Mouse (Mus musculus) kidney, adult 2 months (tissue): Measurements from ENCODE around the gene Nup210. TPM values are rescaled to one million over a fixed set of nuclear protein-coding genes. Genes with fewer than 3 reads are reported as not detected.
A peak's percentile ranks its signal among the peaks of the same experiment; 100 is the strongest.

Experiments used
- DNase-seq: peaks from one replicate; pipeline ENCODE4 v3.0.0; 2021
- H3K27ac ChIP-seq: fragments of 200-500 bp; 2 replicates; pipeline ENCODE4 v1.5.1; 2012; ENCODE audit warnings: low read depth, low read length, control low read depth, inconsistent platforms; ENCODE audit not compliant: insufficient read depth
- H3K27me3 ChIP-seq: fragments of 200-500 bp; replicated peaks from 2 replicates; pipeline ENCODE4 v1.6.1; 2012; ENCODE audit warnings: mild to moderate bottlenecking, moderate library complexity, low read length, inconsistent platforms; ENCODE audit not compliant: control insufficient read depth, insufficient read depth
- H3K36me3 ChIP-seq: fragments of 200-500 bp; 2 replicates; pipeline ENCODE4 v1.6.1; 2012; ENCODE audit warnings: mild to moderate bottlenecking, moderate library complexity, low read length, inconsistent platforms; ENCODE audit not compliant: control insufficient read depth, insufficient read depth
- H3K4me1 ChIP-seq: fragments of 200-500 bp; 2 replicates; pipeline ENCODE4 v1.6.1; 2011; ENCODE audit warnings: low read length; ENCODE audit not compliant: control insufficient read depth, insufficient read depth
- H3K4me3 ChIP-seq: fragments of 200-500 bp; 2 replicates; pipeline ENCODE4 v1.5.1; 2011; ENCODE audit warnings: mild to moderate bottlenecking, low read depth, low read length, control low read depth; ENCODE audit not compliant: insufficient read depth
- CTCF ChIP-seq: fragments of 200-500 bp; conservative IDR thresholded peaks from 2 replicates; pipeline ENCODE4 v1.5.1; 2011; ENCODE audit warnings: low read depth, mild to moderate bottlenecking, control low read depth, low read length, moderate library complexity, mixed read lengths; ENCODE audit not compliant: insufficient read depth, insufficient read length
- POLR2A ChIP-seq: fragments of 200-500 bp; IDR thresholded peaks from one replicate; pipeline ENCODE4 v1.6.1; 2011; ENCODE audit warnings: low read depth, low read length, control low read depth
- WGBS: fragments of 180-500 bp; shearing (Covaris S2); methylation state at CpG from one replicate; pipeline ENCODE4 v1.1.7; 2018; 5-methylcytosine and 5-hydroxymethylcytosine counted together
- polyA plus RNA-seq: library from polyadenylated mRNA; depleted of rRNA; stranded (reverse); fragments of >200 nt; gene quantifications from 2 replicates; pipeline ENCODE4 v1.2.3, GENCODE M21; 2012

The Nup210 gene
- polyA plus RNA-seq, 1 experiment: 18.5 TPM

GRCm38 (mm10) chr6:91120206-91120605 is 3.6 kb upstream of the Nup210 start:
- TF ChIP-seq CTCF: no peak
- no peak for TF ChIP-seq POLR2A
- 71% methylated on average over 2 of the region's 2 CpGs for WGBS
- no peaks in the 10 kb centered on the region for H3K27me3 ChIP-seq
- H3K27ac ChIP-seq: no peak overlapping the region
- no peaks in the 10 kb centered on the region for H3K36me3 ChIP-seq
- DNase-seq: peak; percentile 66
- H3K4me3 ChIP-seq: no peak overlapping the region
- H3K4me1 ChIP-seq: peaks cover 20% of the 10 kb centered on the region; the same call in 1 of the 2 replicates

- DNase-seq: peak; percentile 77
- Histone ChIP-seq H3K36me3 (no peaks in the 10 kb centered on the region), H3K4me1 (peaks cover 13% of the 10 kb centered on the region; the same call in 1 of the 2 replicates), H3K27me3 (no peaks in the 10 kb centered on the region), H3K27ac (no peak overlapping the region), H3K4me3 (no peak overlapping the region)
- TF ChIP-seq CTCF (no peak), POLR2A (no peak)
These were observed 1.9 kb upstream of the Nup210 start for GRCm38 (mm10) chr6:91118526-91118925.

- DNase-seq: no peak
- Histone ChIP-seq H3K27me3 (no peaks in the 10 kb centered on the region), H3K4me3 (peak overlapping the region; percentile 83), H3K36me3 (no peaks in the 10 kb centered on the region), H3K27ac (peak overlapping the region; percentile 5; the same call in 1 of the 2 replicates), H3K4me1 (peaks cover 13% of the 10 kb centered on the region; the same call in 1 of the 2 replicates)
- WGBS: 6% methylated on average over 9 of the region's 9 CpGs
- TF ChIP-seq CTCF (no peak), POLR2A (no peak)
These were observed 520 bp upstream of the Nup210 start for GRCm38 (mm10) chr6:91117149-91117548.

GRCm38 (mm10) chr6:91115863-91116243 is 776 bp downstream of the Nup210 start:
- H3K27ac ChIP-seq: no peak overlapping the region
- no peak for TF ChIP-seq CTCF
- no peak for TF ChIP-seq POLR2A
- 44% methylated on average over 4 of the region's 4 CpGs for WGBS

GRCm38 (mm10) chr6:91115158-91115557 is 1.5 kb downstream of the Nup210 start:
- H3K4me3 ChIP-seq: no peak overlapping the region
- DNase-seq: peak; percentile 68
- H3K4me1 ChIP-seq: peaks cover 17% of the 10 kb centered on the region; the same call in 1 of the 2 replicates
- no peak for TF ChIP-seq POLR2A
- no peak for TF ChIP-seq CTCF
- H3K27me3 ChIP-seq: no peaks in the 10 kb centered on the region
- H3K36me3 ChIP-seq: no peaks in the 10 kb centered on the region
- no peak overlapping the region for H3K27ac ChIP-seq
- 64% methylated on average over 1 of the region's 1 CpGs for WGBS

More at GRCm38 (mm10) chr6:91115863-91116243, 776 bp downstream of the Nup210 start:
- Histone ChIP-seq H3K4me1 (peaks cover 17% of the 10 kb centered on the region; the same call in 1 of the 2 replicates), H3K36me3 (no peaks in the 10 kb centered on the region), H3K27me3 (no peaks in the 10 kb centered on the region), H3K4me3 (peak overlapping the region; percentile 83)
- DNase-seq: peak; percentile 18

GRCm38 (mm10) chr6:91114716-91115115 is 1.9 kb downstream of the Nup210 start:
- Histone ChIP-seq H3K4me3 (no peak overlapping the region), H3K27ac (no peak overlapping the region; the same call in 1 of the 2 replicates), H3K36me3 (no peaks in the 10 kb centered on the region), H3K27me3 (no peaks in the 10 kb centered on the region), H3K4me1 (peaks cover 17% of the 10 kb centered on the region; the same call in 1 of the 2 replicates)
- TF ChIP-seq POLR2A (no peak), CTCF (no peak)
- DNase-seq: no peak
- 58% methylated on average over 2 of the region's 2 CpGs for WGBS

- H3K4me3 ChIP-seq: no peak overlapping the region
These were observed 4.7 kb downstream of the Nup210 start for GRCm38 (mm10) chr6:91111954-91112252.

More at GRCm38 (mm10) chr6:91111954-91112252, 4.7 kb downstream of the Nup210 start:
- DNase-seq: peak; percentile 82
- Histone ChIP-seq H3K27me3 (no peaks in the 10 kb centered on the region), H3K27ac (no peak overlapping the region), H3K4me1 (peaks cover 8% of the 10 kb centered on the region; the same call in 1 of the 2 replicates), H3K36me3 (no peaks in the 10 kb centered on the region)
- TF ChIP-seq CTCF (no peak), POLR2A (no peak)
- 70% methylated on average over 3 of the region's 3 CpGs for WGBS
